Mouse (Mus musculus): ENCODE results near the gene Qpctl. TPM values are rescaled to one million over a fixed set of nuclear protein-coding genes. Genes with fewer than 3 reads are reported as not detected.

Gene Qpctl
- polyA plus RNA-seq, 1 experiment: 5.0 TPM

DNA sequence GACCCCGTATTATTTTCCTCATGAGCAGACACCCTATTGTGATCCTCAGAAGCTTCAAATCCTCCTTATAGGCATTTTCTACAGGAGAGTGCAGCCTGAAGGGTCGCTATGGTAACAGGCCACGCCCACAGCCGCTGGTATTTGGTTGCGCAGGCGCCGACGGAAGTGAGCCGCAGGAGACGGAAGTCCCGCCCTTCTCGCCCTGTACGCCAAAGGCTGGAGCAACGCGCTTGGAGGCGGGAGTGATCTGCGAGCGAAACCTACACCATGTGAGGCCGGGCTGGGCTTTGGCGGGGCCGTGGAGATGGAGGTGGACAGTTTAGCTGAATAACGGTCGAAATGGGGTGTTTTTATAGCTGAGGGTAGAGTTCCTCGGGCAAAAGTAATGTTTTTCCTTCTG is 535 bp upstream of the Qpctl start, which contains the start of gene Snrpd2:
Gene Snrpd2 (plus strand): TSS at position 97 of the 400 bp plus-strand sequence.
- peak within 1 kb of the TSS; percentile 96 for H3K4me3 ChIP-seq (replicated peaks)
- H3K4me1 ChIP-seq: peaks cover 49% of the 10 kb centered on the region
- peaks cover 58% of the 10 kb centered on the region for H3K36me3 ChIP-seq (replicated peaks; ENCODE audit: low read length)
- no peaks in the 10 kb centered on the region for H3K9me3 ChIP-seq
- no peak for TF ChIP-seq FLI1 (IDR thresholded peaks at IDR 0.05; ENCODE audit: low read length)
- no peak for TF ChIP-seq GATA1 (IDR thresholded peaks at IDR 0.05; ENCODE audit: borderline replicate concordance, low read length)
- no peaks in the 10 kb centered on the region for H3K27me3 ChIP-seq (replicated peaks)

- Histone ChIP-seq H3K4me3 (replicated peaks) (peak overlapping the region; percentile 96), H3K36me3 (replicated peaks; ENCODE audit: low read length) (peaks cover 49% of the 10 kb centered on the region), H3K9me3 (no peaks in the 10 kb centered on the region), H3K4me1 (peaks cover 50% of the 10 kb centered on the region), H3K27me3 (replicated peaks) (no peaks in the 10 kb centered on the region)
- TF ChIP-seq FLI1 (IDR thresholded peaks at IDR 0.05; ENCODE audit: low read length) (no peak), GATA1 (IDR thresholded peaks at IDR 0.05; ENCODE audit: borderline replicate concordance, low read length) (no peak)
Observed at GRCm38 (mm10) chr7:19148180-19148874, 764 bp downstream of the Qpctl start.

GRCm38 (mm10) chr7:19147497-19148045 is 1.5 kb downstream of the Qpctl start:
- no peak overlapping the region for H3K4me3 ChIP-seq (replicated peaks)
- peaks cover 48% of the 10 kb centered on the region for H3K36me3 ChIP-seq (replicated peaks; ENCODE audit: low read length)
- H3K27me3 ChIP-seq (replicated peaks): no peaks in the 10 kb centered on the region
- TF ChIP-seq GATA1 (IDR thresholded peaks at IDR 0.05; ENCODE audit: borderline replicate concordance, low read length): no peak
- no peak for TF ChIP-seq FLI1 (IDR thresholded peaks at IDR 0.05; ENCODE audit: low read length)
- peaks cover 58% of the 10 kb centered on the region for H3K4me1 ChIP-seq
- no peaks in the 10 kb centered on the region for H3K9me3 ChIP-seq

DNA sequence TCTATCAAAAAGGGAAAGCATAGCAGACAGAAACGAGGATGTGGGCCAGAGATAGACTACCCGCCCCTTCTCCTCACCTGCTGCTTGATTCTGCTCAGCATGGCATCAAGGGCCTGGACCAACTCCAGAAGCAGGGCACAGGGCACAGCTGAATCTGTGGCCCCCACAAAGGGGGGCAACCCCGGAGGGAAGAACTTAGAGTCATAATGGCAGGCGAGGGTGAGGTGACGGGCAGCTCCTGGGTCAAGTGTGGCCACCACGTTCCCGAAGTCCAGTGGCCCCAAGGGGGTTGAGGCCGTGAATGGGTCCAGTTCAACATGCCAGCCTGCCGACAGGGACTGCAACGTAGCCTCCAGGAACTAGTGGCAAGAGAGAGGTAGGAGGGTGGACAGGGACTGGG is 2.3 kb downstream of the Qpctl start:
- H3K4me3 ChIP-seq (replicated peaks): no peak overlapping the region
- peaks cover 45% of the 10 kb centered on the region for H3K36me3 ChIP-seq (replicated peaks; ENCODE audit: low read length)
- H3K4me1 ChIP-seq: peaks cover 56% of the 10 kb centered on the region

GRCm38 (mm10) chr7:19137380-19137779 is 11.7 kb downstream of the Qpctl start:
- Histone ChIP-seq H3K4me3 (replicated peaks) (no peak overlapping the region), H3K27me3 (replicated peaks) (no peaks in the 10 kb centered on the region), H3K36me3 (replicated peaks; ENCODE audit: low read length) (peaks cover 85% of the 10 kb centered on the region), H3K4me1 (peaks cover 22% of the 10 kb centered on the region), H3K9me3 (no peaks in the 10 kb centered on the region)
- TF ChIP-seq GATA1 (IDR thresholded peaks at IDR 0.05; ENCODE audit: borderline replicate concordance, low read length) (no peak), FLI1 (IDR thresholded peaks at IDR 0.05; ENCODE audit: low read length) (no peak)

More for the DNA sequence above, 2.3 kb downstream of the Qpctl start:
- no peaks in the 10 kb centered on the region for H3K27me3 ChIP-seq (replicated peaks)
- no peak for TF ChIP-seq GATA1 (IDR thresholded peaks at IDR 0.05; ENCODE audit: borderline replicate concordance, low read length)
- no peak for TF ChIP-seq FLI1 (IDR thresholded peaks at IDR 0.05; ENCODE audit: low read length)
- H3K9me3 ChIP-seq: no peaks in the 10 kb centered on the region

DNA sequence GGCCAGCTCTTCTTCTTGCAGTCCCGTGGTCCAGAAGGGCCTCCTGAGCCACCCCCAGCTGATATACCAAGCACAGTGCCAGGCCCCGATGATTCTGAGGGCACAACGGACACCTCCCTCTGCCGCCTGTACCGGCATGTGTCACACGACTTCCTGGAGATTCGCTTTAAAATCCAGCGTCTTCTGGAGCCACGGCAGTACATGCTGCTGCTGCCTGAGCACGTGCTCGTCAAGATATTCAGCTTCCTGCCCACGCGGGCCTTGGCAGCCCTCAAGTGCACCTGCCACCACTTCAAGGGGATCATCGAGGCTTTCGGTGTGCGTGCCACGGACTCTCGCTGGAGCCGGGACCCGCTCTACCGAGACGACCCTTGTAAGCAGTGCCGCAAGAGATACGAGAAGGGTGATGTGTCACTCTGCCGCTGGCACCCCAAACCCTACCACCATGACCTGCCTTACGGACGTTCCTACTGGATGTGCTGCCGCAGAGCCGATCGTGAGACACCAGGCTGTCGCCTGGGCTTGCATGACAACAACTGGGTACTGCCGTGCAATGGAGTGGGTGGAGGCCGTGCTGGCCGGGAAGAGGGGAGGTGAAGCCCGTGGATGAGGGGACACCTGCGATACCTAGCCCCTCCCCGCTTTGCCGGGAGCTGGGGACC is 12.3 kb downstream of the Qpctl start:
- Histone ChIP-seq H3K4me3 (replicated peaks) (no peak overlapping the region), H3K9me3 (no peaks in the 10 kb centered on the region), H3K36me3 (replicated peaks; ENCODE audit: low read length) (peaks cover 81% of the 10 kb centered on the region), H3K27me3 (replicated peaks) (no peaks in the 10 kb centered on the region), H3K4me1 (peaks cover 27% of the 10 kb centered on the region)
- TF ChIP-seq FLI1 (IDR thresholded peaks at IDR 0.05; ENCODE audit: low read length): no peak
- no peak for TF ChIP-seq GATA1 (IDR thresholded peaks at IDR 0.05; ENCODE audit: borderline replicate concordance, low read length)

- Histone ChIP-seq H3K9me3 (no peaks in the 10 kb centered on the region), H3K4me1 (peaks cover 28% of the 10 kb centered on the region), H3K4me3 (replicated peaks) (no peak overlapping the region), H3K36me3 (replicated peaks; ENCODE audit: low read length) (peaks cover 77% of the 10 kb centered on the region), H3K27me3 (replicated peaks) (no peaks in the 10 kb centered on the region)
- TF ChIP-seq GATA1 (IDR thresholded peaks at IDR 0.05; ENCODE audit: borderline replicate concordance, low read length) (no peak), FLI1 (IDR thresholded peaks at IDR 0.05; ENCODE audit: low read length) (no peak)
Observed at GRCm38 (mm10) chr7:19136168-19136567, 12.9 kb downstream of the Qpctl start.

GRCm38 (mm10) chr7:19131324-19131848 is 17.7 kb downstream of the Qpctl start:
- peaks cover 64% of the 10 kb centered on the region for H3K36me3 ChIP-seq (replicated peaks; ENCODE audit: low read length)
- 0 out of 2 replicates have a peak, but pooled peaks have one; percentile 40 for TF ChIP-seq FLI1 (IDR thresholded peaks at IDR 0.05; ENCODE audit: low read length)
- no peak for TF ChIP-seq GATA1 (IDR thresholded peaks at IDR 0.05; ENCODE audit: borderline replicate concordance, low read length)
- no peaks in the 10 kb centered on the region for H3K27me3 ChIP-seq (replicated peaks)
- no peaks in the 10 kb centered on the region for H3K9me3 ChIP-seq
- H3K4me1 ChIP-seq: peaks cover 56% of the 10 kb centered on the region
- H3K4me3 ChIP-seq (replicated peaks): peak overlapping the region; percentile 91

- H3K4me3 ChIP-seq (replicated peaks): peak overlapping the region; percentile 91
- no peaks in the 10 kb centered on the region for H3K27me3 ChIP-seq (replicated peaks)
- H3K9me3 ChIP-seq: no peaks in the 10 kb centered on the region
- peaks cover 64% of the 10 kb centered on the region for H3K36me3 ChIP-seq (replicated peaks; ENCODE audit: low read length)
- TF ChIP-seq GATA1 (IDR thresholded peaks at IDR 0.05; ENCODE audit: borderline replicate concordance, low read length) (no peak), FLI1 (IDR thresholded peaks at IDR 0.05; ENCODE audit: low read length) (no peak)
- H3K4me1 ChIP-seq: peaks cover 58% of the 10 kb centered on the region
Observed at GRCm38 (mm10) chr7:19130657-19131056, 18.4 kb downstream of the Qpctl start.
